ENCODE assay signal across 13 mouse cellular contexts in genomic region chr19:40377632-40378031, GRCm38 (mm10).
DNase-seq lines count a peak whose midpoint lies in the region; ATAC-seq and TF ChIP-seq lines count a peak whose summit lies in the region.
"Had no signal": no experiment of that assay in that cellular context is flagged by ENCODE, and none has a peak within 500 bp of the region (broad histone marks: within the 10 kb centered on the region; RNA-seq: fewer than 3 reads in every experiment).

No protein-coding gene starts in this region.

- no peaks in the 10 kb centered on the region for H3K27me3 ChIP-seq in embryonic facial prominence, embryonic 15.5 days
- no peaks in the 10 kb centered on the region for H3K27me3 ChIP-seq in embryonic facial prominence, embryonic 10.5 days (replicated peaks; ENCODE audit: low read depth, poor library complexity, severe bottlenecking)
- H3K27me3 ChIP-seq in neural tube, embryonic 13.5 days, result no peaks in the 10 kb centered on the region
- no peaks in the 10 kb centered on the region for H3K27me3 ChIP-seq in heart, postnatal 0 days (ENCODE audit: control insufficient read depth, insufficient read depth, low read length)
- H3K27me3 ChIP-seq: megakaryocyte, embryonic 14.5 days had no signal

- no peaks in the 10 kb centered on the region for H3K36me3 ChIP-seq in embryonic facial prominence, embryonic 15.5 days
- H3K36me3 ChIP-seq in embryonic facial prominence, embryonic 10.5 days (replicated peaks), result no peaks in the 10 kb centered on the region
- H3K36me3 ChIP-seq in neural tube, embryonic 13.5 days, result peaks cover 59% of the 10 kb centered on the region
- peaks cover 41% of the 10 kb centered on the region for H3K36me3 ChIP-seq in heart, postnatal 0 days (replicated peaks; ENCODE audit: control insufficient read depth, insufficient read depth, low read length)

- no peaks in the 10 kb centered on the region for H3K9me3 ChIP-seq in embryonic facial prominence, embryonic 15.5 days (replicated peaks)
- no peaks in the 10 kb centered on the region for H3K9me3 ChIP-seq in embryonic facial prominence, embryonic 10.5 days
- no peaks in the 10 kb centered on the region for H3K9me3 ChIP-seq in neural tube, embryonic 13.5 days
- H3K9me3 ChIP-seq in heart, postnatal 0 days (replicated peaks; ENCODE audit: control insufficient read depth, low read length), result no peaks in the 10 kb centered on the region
- H3K9me3 ChIP-seq: megakaryocyte, embryonic 14.5 days had no signal

- TF ChIP-seq CTCF in heart, postnatal 0 days (IDR thresholded peaks at IDR 0.05; ENCODE audit: low read depth), result no peak

- no peak overlapping the region for H3K27ac ChIP-seq in embryonic facial prominence, embryonic 15.5 days (replicated peaks)
- H3K27ac ChIP-seq in embryonic facial prominence, embryonic 10.5 days (replicated peaks), result no peak overlapping the region
- H3K27ac ChIP-seq in neural tube, embryonic 13.5 days (replicated peaks), result 0 out of 2 replicates have a peak overlapping the region, but pooled peaks have one; percentile 15
- peak overlapping the region; percentile 99 for H3K27ac ChIP-seq in heart, postnatal 0 days (ENCODE audit: low read depth)

- ATAC-seq in embryonic facial prominence, embryonic 15.5 days (ENCODE audit: insufficient number of reproducible peaks, low FRiP score, low TSS enrichment, low read depth), result peak; percentile 43; the same call in 1 of the 2 replicates
- no peak for ATAC-seq in neural tube, embryonic 13.5 days (ENCODE audit: low read depth)
- peak; percentile 79 for ATAC-seq in heart, postnatal 0 days (ENCODE audit: insufficient read depth, low read depth)
- no peak for ATAC-seq in megakaryocyte progenitor cell, adult 5-6 weeks (replicated peaks; ENCODE audit: poor library complexity)
- ATAC-seq: inflammation-experienced regulatory T-cells, adult 6 months had no signal

- TF ChIP-seq EP300 in heart, postnatal 0 days (IDR thresholded peaks at IDR 0.05; ENCODE audit: low read depth), result no peak

- no peak overlapping the region for H3K9ac ChIP-seq in embryonic facial prominence, embryonic 15.5 days
- H3K9ac ChIP-seq in neural tube, embryonic 13.5 days, result no peak overlapping the region
- peak overlapping the region; percentile 61 for H3K9ac ChIP-seq in heart, postnatal 0 days (replicated peaks; ENCODE audit: low read depth, low read length)

- H3K4me1 ChIP-seq in embryonic facial prominence, embryonic 15.5 days, result no peaks in the 10 kb centered on the region
- peaks cover 14% of the 10 kb centered on the region for H3K4me1 ChIP-seq in embryonic facial prominence, embryonic 10.5 days
- peaks cover 35% of the 10 kb centered on the region for H3K4me1 ChIP-seq in neural tube, embryonic 13.5 days (replicated peaks)
- peaks cover 40% of the 10 kb centered on the region for H3K4me1 ChIP-seq in heart, postnatal 0 days (ENCODE audit: control insufficient read depth, insufficient read depth)

- no peak overlapping the region for H3K4me2 ChIP-seq in embryonic facial prominence, embryonic 15.5 days (replicated peaks)
- no peak overlapping the region for H3K4me2 ChIP-seq in neural tube, embryonic 13.5 days
- H3K4me2 ChIP-seq in heart, postnatal 0 days (ENCODE audit: low read depth, low read length), result peak overlapping the region; percentile 56

- DNase-seq in embryonic facial prominence, embryonic 10.5 days (ENCODE audit: low spot score), result no peak
- DNase-seq in neural tube, embryonic 10.5 days (ENCODE audit: extremely low spot score, low spot score), result no peak
- peak; percentile 83 for DNase-seq in heart, postnatal 0 days (ENCODE audit: low spot score)
- DNase-seq in frontal cortex, postnatal 14 days (ENCODE audit: low spot score in 2 of 2), result no peak
- no peak for DNase-seq in embryo, embryonic 9.5 days (ENCODE audit: extremely low spot score)
- DNase-seq: adrenal gland, postnatal 25 days; kidney, postnatal 4 days; thymus, postnatal 25 days had no signal

- WGBS in embryonic facial prominence, embryonic 15.5 days, result 77% methylated on average over 14 of the region's 14 CpGs
- 90% methylated on average over 14 of the region's 14 CpGs for WGBS in embryonic facial prominence, embryonic 10.5 days
- WGBS in neural tube, embryonic 13.5 days, result 75% methylated on average over 14 of the region's 14 CpGs
- 35% methylated on average over 14 of the region's 14 CpGs for WGBS in heart, postnatal 0 days

- no peak overlapping the region for H3K4me3 ChIP-seq in embryonic facial prominence, embryonic 15.5 days (replicated peaks)
- no peak overlapping the region for H3K4me3 ChIP-seq in embryonic facial prominence, embryonic 10.5 days
- H3K4me3 ChIP-seq in neural tube, embryonic 13.5 days, result no peak overlapping the region
- H3K4me3 ChIP-seq in heart, postnatal 0 days (ENCODE audit: low read depth, low read length), result peak overlapping the region; percentile 21
- H3K4me3 ChIP-seq: megakaryocyte, embryonic 14.5 days had no signal

Comparison
In these comparisons a context has a peak if more than half of its experiments do, and no peak if none do; other contexts are left out.
1. ATAC-seq: peak in embryonic facial prominence, embryonic 15.5 days (single experiment) and heart, postnatal 0 days (single experiment); none in neural tube, embryonic 13.5 days (single experiment) and megakaryocyte progenitor cell, adult 5-6 weeks (single experiment).
2. H3K27ac ChIP-seq: peak in neural tube, embryonic 13.5 days (single experiment) and heart, postnatal 0 days (single experiment); none in embryonic facial prominence, embryonic 15.5 days (single experiment) and embryonic facial prominence, embryonic 10.5 days (single experiment).